Mouse (Mus musculus): ENCODE results near the gene Yars.

DNA sequence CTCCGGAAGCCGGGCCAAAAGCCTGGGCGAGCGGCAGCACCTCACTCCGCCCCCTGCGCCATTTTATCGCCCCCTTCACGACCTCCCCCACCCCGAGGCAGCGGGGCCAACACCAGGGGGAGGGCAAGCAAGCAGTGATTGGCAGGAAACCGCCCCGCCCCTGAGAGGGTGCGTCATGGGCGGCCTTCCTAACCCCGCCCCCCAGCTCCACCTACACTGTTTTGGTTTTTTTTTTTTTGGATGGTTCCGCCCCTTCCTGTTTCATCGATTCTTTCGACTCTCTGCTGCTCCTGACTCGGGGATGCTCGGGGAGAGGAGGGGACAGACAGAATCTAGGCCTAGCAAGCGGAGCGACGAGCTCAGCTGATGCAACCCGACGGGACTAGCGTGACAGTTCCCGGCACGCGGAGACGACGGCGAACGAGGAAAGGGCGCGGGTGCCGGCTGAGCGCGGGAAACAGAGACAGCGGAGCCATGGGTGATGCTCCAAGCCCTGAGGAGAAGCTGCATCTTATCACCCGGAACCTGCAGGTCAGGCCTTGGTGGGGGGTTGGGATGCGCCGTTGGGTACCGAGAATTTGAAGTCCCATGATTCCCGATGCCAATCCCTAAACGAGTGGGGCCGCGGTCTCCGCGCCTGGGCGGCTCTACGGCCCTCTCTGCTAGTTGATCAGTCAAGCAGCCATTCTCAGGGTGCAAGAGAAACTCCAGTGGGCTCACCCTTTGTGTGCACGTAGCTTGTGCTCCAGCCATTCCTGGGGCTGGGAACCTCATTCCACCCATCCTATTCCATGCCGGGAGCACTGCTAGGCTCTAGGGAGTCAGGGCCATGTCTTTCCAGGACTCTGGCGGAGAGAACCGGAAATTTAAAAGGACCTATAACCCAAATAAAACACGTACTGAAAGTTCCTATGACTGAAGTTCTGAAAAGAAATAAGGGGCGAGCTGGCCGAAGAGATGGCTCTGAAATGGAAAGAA lies at the start of gene Yars, which contains the start of gene S100pbp:
- TF ChIP-seq CTCF (IDR thresholded peaks at IDR 0.05; ENCODE audit: low read depth) (peak; percentile 57; the same call in 1 of the 2 replicates), EP300 (IDR thresholded peaks at IDR 0.05; ENCODE audit: low read depth) (peak; percentile 54)

All from liver, embryonic 14.5 days (tissue).